Mouse (Mus musculus) forebrain, embryonic 15.5 days (tissue): Measurements from ENCODE around the gene Cdkal1. TPM values are rescaled to one million over a fixed set of nuclear protein-coding genes. Genes with fewer than 3 reads are reported as not detected.

Experiments
- ATAC-seq: fragments of 200-750 bp; cut with Nextera tagmentation; replicated peaks from 2 replicates; pipeline ENCODE4 v1.8.0; 2017; ENCODE audit warnings: mild to moderate bottlenecking, moderate TSS enrichment, moderate library complexity
- H3K27ac ChIP-seq: fragments of 300-500 bp; sonication (generic); replicated peaks from 2 replicates; pipeline ENCODE4 v1.5.1; 2015; ENCODE audit warnings: mild to moderate bottlenecking, inconsistent platforms
- H3K27me3 ChIP-seq: fragments of 300-500 bp; sonication (generic); 2 replicates; pipeline ENCODE4 v1.6.1; 2015; ENCODE audit warnings: inconsistent platforms
- H3K36me3 ChIP-seq: fragments of 300-500 bp; sonication (generic); 2 replicates; pipeline ENCODE4 v1.6.1; 2015; ENCODE audit warnings: mild to moderate bottlenecking, inconsistent platforms
- H3K4me1 ChIP-seq: fragments of 300-500 bp; sonication (generic); 2 replicates; pipeline ENCODE4 v1.6.1; 2015; ENCODE audit warnings: inconsistent platforms
- H3K4me2 ChIP-seq: fragments of 300-500 bp; sonication (generic); replicated peaks from 2 replicates; pipeline ENCODE4 v1.6.1; 2015; ENCODE audit warnings: mild to moderate bottlenecking, inconsistent platforms
- H3K4me3 ChIP-seq: fragments of 300-500 bp; sonication (generic); 2 replicates; pipeline ENCODE4 v1.5.1; 2015; ENCODE audit warnings: mild to moderate bottlenecking, inconsistent platforms
- H3K9ac ChIP-seq: fragments of 300-500 bp; sonication (generic); replicated peaks from 2 replicates; pipeline ENCODE4 v1.6.1; 2015; ENCODE audit warnings: mild to moderate bottlenecking, inconsistent platforms
- H3K9me3 ChIP-seq: fragments of 300-500 bp; sonication (generic); 2 replicates; pipeline ENCODE4 v1.6.1; 2016; ENCODE audit warnings: inconsistent platforms
- WGBS: fragments of 180-500 bp; shearing (Covaris S2); methylation state at CpG from one replicate; pipeline ENCODE4 v1.1.7; 2015; ENCODE audit warnings: mixed read lengths; 5-methylcytosine and 5-hydroxymethylcytosine counted together
- polyA plus RNA-seq: library from polyadenylated mRNA; unstranded; fragments of >200 nt; fragmentation: Nextera tagmentation; extraction: Ambion mirVana; gene quantifications from 2 replicates; pipeline ENCODE4 v1.2.1, GENCODE M21; 2015

Gene Cdkal1
- polyA plus RNA-seq, 1 experiment from 2014 or later: 28.0 TPM

DNA sequence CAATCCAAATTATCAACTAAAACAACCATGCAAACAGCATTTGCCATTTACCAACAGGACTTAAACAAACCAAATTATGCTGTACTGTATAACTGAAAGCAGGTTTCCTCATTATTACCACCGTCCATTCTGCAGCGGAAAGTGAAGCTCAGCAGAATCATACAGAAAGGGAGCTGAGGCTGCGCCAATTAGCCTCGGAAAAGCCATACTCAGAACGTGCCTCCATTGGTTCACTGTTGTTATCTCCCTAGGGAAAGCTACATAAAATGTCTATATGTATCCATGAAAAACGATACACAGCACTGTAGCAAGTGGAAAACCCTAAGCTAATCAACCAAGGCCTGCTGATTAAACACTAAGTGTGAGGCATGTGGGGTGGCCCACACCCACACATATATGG is 130.6 kb downstream of the Cdkal1 start:
- 65% methylated on average over 6 of the region's 6 CpGs for WGBS
- no peaks in the 10 kb centered on the region for H3K9me3 ChIP-seq
- no peak overlapping the region for H3K27ac ChIP-seq
- H3K4me2 ChIP-seq: no peak overlapping the region
- no peaks in the 10 kb centered on the region for H3K36me3 ChIP-seq
- H3K4me3 ChIP-seq: no peak overlapping the region
- H3K4me1 ChIP-seq: no peaks in the 10 kb centered on the region
- H3K27me3 ChIP-seq: no peaks in the 10 kb centered on the region
- H3K9ac ChIP-seq: no peak overlapping the region
- no peak for ATAC-seq

- no peak for ATAC-seq
- 64% methylated on average over 1 of the region's 1 CpGs for WGBS
- no peak overlapping the region for H3K9ac ChIP-seq
- no peak overlapping the region for H3K4me3 ChIP-seq
- no peaks in the 10 kb centered on the region for H3K27me3 ChIP-seq
- H3K4me2 ChIP-seq: no peak overlapping the region
- no peaks in the 10 kb centered on the region for H3K36me3 ChIP-seq
- H3K4me1 ChIP-seq: no peaks in the 10 kb centered on the region
- H3K27ac ChIP-seq: no peak overlapping the region
- H3K9me3 ChIP-seq: no peaks in the 10 kb centered on the region
These were observed 132.3 kb downstream of the Cdkal1 start for GRCm38 (mm10) chr13:29723150-29723549.

DNA sequence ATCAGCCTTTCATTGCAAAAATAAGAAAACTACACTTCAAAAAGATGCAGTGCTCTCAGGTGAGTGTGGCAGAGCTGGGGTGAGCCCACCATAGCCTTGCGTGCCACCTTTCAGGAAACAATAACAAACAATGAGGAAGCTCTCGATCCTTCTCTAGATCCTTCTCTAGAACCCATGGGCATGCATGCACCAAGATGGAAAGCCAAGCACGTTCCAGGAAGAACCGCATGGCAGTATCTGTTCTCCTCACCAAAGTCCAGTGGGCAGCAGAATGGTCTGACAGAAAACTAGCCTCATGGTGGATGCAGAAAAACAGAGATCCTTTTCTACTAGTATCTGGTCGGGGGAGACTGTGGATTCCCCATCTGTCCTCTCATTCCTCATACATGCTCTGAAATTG is 134.3 kb downstream of the Cdkal1 start:
- H3K9ac ChIP-seq: no peak overlapping the region
- H3K4me2 ChIP-seq: no peak overlapping the region
- no peak overlapping the region for H3K27ac ChIP-seq
- H3K27me3 ChIP-seq: no peaks in the 10 kb centered on the region
- H3K4me3 ChIP-seq: no peak overlapping the region
- H3K9me3 ChIP-seq: no peaks in the 10 kb centered on the region
- WGBS: 96% methylated on average over 5 of the region's 5 CpGs
- no peaks in the 10 kb centered on the region for H3K4me1 ChIP-seq
- no peak for ATAC-seq
- H3K36me3 ChIP-seq: no peaks in the 10 kb centered on the region

DNA sequence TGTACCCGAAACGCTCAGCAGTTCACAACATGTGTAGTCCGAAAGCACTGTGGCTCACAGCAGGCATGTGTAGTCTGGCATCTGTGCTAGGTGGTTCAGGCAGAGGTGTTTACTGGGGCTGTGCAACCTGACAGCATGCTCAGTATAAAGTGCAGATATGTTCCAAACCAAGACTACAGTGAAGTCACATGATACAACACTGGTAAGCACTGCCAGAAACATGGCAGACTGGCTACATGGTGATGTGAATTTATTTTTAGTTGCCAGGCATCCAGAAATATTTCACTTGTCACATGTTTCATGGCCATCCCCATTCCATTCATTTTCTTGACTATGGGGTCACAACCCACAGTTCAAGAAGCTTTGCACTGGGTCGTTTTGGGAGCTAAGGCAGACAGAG is 138.9 kb downstream of the Cdkal1 start:
- no peaks in the 10 kb centered on the region for H3K27me3 ChIP-seq
- H3K9me3 ChIP-seq: no peaks in the 10 kb centered on the region
- H3K4me2 ChIP-seq: no peak overlapping the region
- 81% methylated on average over 4 of the region's 4 CpGs for WGBS
- no peaks in the 10 kb centered on the region for H3K36me3 ChIP-seq
- no peak overlapping the region for H3K27ac ChIP-seq
- H3K9ac ChIP-seq: no peak overlapping the region
- H3K4me1 ChIP-seq: peaks cover 9% of the 10 kb centered on the region; the same call in 1 of the 2 replicates
- ATAC-seq: no peak
- no peak overlapping the region for H3K4me3 ChIP-seq

DNA sequence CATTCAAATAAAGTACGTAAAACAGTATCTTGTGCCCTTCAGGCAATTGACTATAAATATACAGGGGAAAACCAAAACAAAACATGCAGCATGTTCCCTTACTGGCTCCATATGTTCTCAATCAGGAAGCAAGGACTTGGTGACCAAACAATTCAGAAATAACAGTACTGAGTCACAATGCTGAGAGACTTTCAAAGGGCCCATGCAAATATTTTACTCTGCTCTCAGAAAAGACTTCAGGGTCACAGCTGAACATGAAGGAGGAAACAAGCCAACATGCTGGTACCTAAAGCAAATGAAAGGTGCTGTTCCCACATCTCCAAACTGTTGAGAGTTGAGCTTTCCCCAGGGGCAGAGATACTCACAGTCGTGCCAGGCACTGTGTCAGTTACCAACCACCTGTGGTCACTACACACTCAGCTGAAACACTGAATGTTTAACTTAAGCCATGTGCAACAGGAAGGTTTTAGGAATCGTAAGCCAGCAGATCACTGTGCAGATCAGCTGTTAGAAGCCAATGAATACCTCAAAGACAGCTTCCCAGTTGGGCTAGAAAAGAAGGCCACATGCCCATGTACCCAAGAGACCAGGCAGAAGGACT is 140.1 kb downstream of the Cdkal1 start:
- H3K4me3 ChIP-seq: no peak overlapping the region
- no peaks in the 10 kb centered on the region for H3K27me3 ChIP-seq
- H3K4me1 ChIP-seq: peaks cover 9% of the 10 kb centered on the region; the same call in 1 of the 2 replicates
- no peaks in the 10 kb centered on the region for H3K9me3 ChIP-seq
- no peak overlapping the region for H3K4me2 ChIP-seq
- H3K36me3 ChIP-seq: no peaks in the 10 kb centered on the region
- no peak for ATAC-seq
- 50% methylated on average over 3 of the region's 3 CpGs for WGBS
- H3K9ac ChIP-seq: no peak overlapping the region
- H3K27ac ChIP-seq: no peak overlapping the region

DNA sequence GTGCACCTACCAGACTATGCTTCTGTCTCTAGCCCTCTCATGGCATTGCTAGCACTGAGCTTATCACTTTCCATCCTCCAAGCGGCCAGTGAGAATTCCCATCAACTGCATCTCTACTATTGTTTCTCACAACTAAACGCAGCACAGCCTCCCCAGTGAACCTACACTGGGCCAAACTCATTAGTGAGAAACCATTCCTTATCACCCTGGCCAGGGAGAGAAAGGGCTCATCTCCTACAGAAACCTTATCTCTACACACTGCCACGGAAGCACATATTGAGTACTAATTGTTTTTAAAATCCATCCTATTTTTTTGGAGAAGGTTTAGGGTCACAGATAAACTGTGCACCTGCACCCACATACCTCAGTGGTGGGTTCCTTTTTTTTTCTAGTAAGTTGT is 147.9 kb downstream of the Cdkal1 start:
- 89% methylated on average over 3 of the region's 3 CpGs for WGBS
- Histone ChIP-seq H3K9me3 (no peaks in the 10 kb centered on the region), H3K4me3 (no peak overlapping the region), H3K4me1 (no peaks in the 10 kb centered on the region), H3K4me2 (no peak overlapping the region), H3K9ac (no peak overlapping the region), H3K36me3 (no peaks in the 10 kb centered on the region), H3K27ac (no peak overlapping the region), H3K27me3 (no peaks in the 10 kb centered on the region)
- no peak for ATAC-seq

- H3K4me2 ChIP-seq: no peak overlapping the region
- WGBS: 57% methylated on average over 1 of the region's 1 CpGs
- no peaks in the 10 kb centered on the region for H3K36me3 ChIP-seq
- no peaks in the 10 kb centered on the region for H3K27me3 ChIP-seq
- H3K9ac ChIP-seq: no peak overlapping the region
- no peak overlapping the region for H3K27ac ChIP-seq
- H3K4me1 ChIP-seq: no peaks in the 10 kb centered on the region
- no peaks in the 10 kb centered on the region for H3K9me3 ChIP-seq
- ATAC-seq: no peak
- H3K4me3 ChIP-seq: no peak overlapping the region
These were observed 154.1 kb downstream of the Cdkal1 start for GRCm38 (mm10) chr13:29701400-29701799.

- no peak overlapping the region for H3K4me2 ChIP-seq
- no peak overlapping the region for H3K9ac ChIP-seq
- H3K9me3 ChIP-seq: no peaks in the 10 kb centered on the region
- 93% methylated on average over 5 of the region's 5 CpGs for WGBS
- no peak overlapping the region for H3K27ac ChIP-seq
- H3K4me1 ChIP-seq: no peaks in the 10 kb centered on the region
- no peak overlapping the region for H3K4me3 ChIP-seq
- no peaks in the 10 kb centered on the region for H3K36me3 ChIP-seq
- no peaks in the 10 kb centered on the region for H3K27me3 ChIP-seq
- no peak for ATAC-seq
These were observed 155.6 kb downstream of the Cdkal1 start for GRCm38 (mm10) chr13:29699896-29700295.

- Histone ChIP-seq H3K4me3 (no peak overlapping the region), H3K36me3 (no peaks in the 10 kb centered on the region), H3K9ac (no peak overlapping the region), H3K27ac (no peak overlapping the region), H3K4me2 (no peak overlapping the region), H3K4me1 (no peaks in the 10 kb centered on the region), H3K9me3 (no peaks in the 10 kb centered on the region), H3K27me3 (no peaks in the 10 kb centered on the region)
- WGBS: 75% methylated on average over 5 of the region's 5 CpGs
- no peak for ATAC-seq
These were observed 157.0 kb downstream of the Cdkal1 start for GRCm38 (mm10) chr13:29698307-29698985.

GRCm38 (mm10) chr13:29697230-29697629 is 158.2 kb downstream of the Cdkal1 start:
- H3K36me3 ChIP-seq: no peaks in the 10 kb centered on the region
- no peaks in the 10 kb centered on the region for H3K4me1 ChIP-seq
- H3K27ac ChIP-seq: no peak overlapping the region
- 90% methylated on average over 3 of the region's 3 CpGs for WGBS
- H3K27me3 ChIP-seq: no peaks in the 10 kb centered on the region
- no peak overlapping the region for H3K9ac ChIP-seq
- no peak overlapping the region for H3K4me2 ChIP-seq
- H3K4me3 ChIP-seq: no peak overlapping the region
- ATAC-seq: no peak
- H3K9me3 ChIP-seq: no peaks in the 10 kb centered on the region

GRCm38 (mm10) chr13:29690734-29691133 is 164.7 kb downstream of the Cdkal1 start:
- no peak overlapping the region for H3K9ac ChIP-seq
- H3K4me3 ChIP-seq: no peak overlapping the region
- H3K36me3 ChIP-seq: no peaks in the 10 kb centered on the region; the same call in 1 of the 2 replicates
- 81% methylated on average over 7 of the region's 7 CpGs for WGBS
- H3K27ac ChIP-seq: no peak overlapping the region
- H3K9me3 ChIP-seq: no peaks in the 10 kb centered on the region
- no peaks in the 10 kb centered on the region for H3K27me3 ChIP-seq
- no peak overlapping the region for H3K4me2 ChIP-seq
- no peak for ATAC-seq
- H3K4me1 ChIP-seq: no peaks in the 10 kb centered on the region

DNA sequence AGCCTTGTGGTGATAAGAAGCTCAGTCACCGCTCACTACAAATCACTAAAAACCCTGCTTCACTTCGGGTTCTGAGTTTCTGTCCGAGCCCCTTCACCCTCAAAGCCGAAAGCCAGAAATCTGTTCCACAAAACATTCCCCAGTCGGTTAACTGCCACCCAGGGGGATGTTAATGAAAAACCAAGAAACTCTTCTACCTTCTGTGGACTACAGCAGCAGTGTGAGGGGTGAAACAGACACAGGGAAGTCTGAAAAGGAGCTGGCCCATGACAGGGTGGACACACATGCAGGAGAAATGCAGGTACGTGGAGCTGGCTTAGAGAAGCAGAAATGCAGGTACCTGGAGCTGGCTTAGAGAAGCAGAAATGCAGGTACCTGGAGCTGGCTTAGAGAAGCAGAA is 166.6 kb downstream of the Cdkal1 start:
- no peaks in the 10 kb centered on the region; the same call in 1 of the 2 replicates for H3K36me3 ChIP-seq
- 92% methylated on average over 6 of the region's 6 CpGs for WGBS
- H3K27ac ChIP-seq: no peak overlapping the region
- no peak overlapping the region for H3K4me3 ChIP-seq
- no peak overlapping the region for H3K4me2 ChIP-seq
- H3K9me3 ChIP-seq: no peaks in the 10 kb centered on the region
- H3K27me3 ChIP-seq: no peaks in the 10 kb centered on the region
- no peak for ATAC-seq
- no peak overlapping the region for H3K9ac ChIP-seq
- no peaks in the 10 kb centered on the region for H3K4me1 ChIP-seq

GRCm38 (mm10) chr13:29687872-29688271 is 167.6 kb downstream of the Cdkal1 start:
- no peak overlapping the region for H3K9ac ChIP-seq
- H3K27me3 ChIP-seq: no peaks in the 10 kb centered on the region
- ATAC-seq: no peak
- no peak overlapping the region for H3K4me2 ChIP-seq
- 96% methylated on average over 7 of the region's 7 CpGs for WGBS
- no peaks in the 10 kb centered on the region; the same call in 1 of the 2 replicates for H3K36me3 ChIP-seq
- no peaks in the 10 kb centered on the region for H3K4me1 ChIP-seq
- no peak overlapping the region for H3K27ac ChIP-seq
- H3K4me3 ChIP-seq: no peak overlapping the region
- H3K9me3 ChIP-seq: no peaks in the 10 kb centered on the region
